Mouse (Mus musculus): ENCODE data around the gene Rmnd1.

DNA sequence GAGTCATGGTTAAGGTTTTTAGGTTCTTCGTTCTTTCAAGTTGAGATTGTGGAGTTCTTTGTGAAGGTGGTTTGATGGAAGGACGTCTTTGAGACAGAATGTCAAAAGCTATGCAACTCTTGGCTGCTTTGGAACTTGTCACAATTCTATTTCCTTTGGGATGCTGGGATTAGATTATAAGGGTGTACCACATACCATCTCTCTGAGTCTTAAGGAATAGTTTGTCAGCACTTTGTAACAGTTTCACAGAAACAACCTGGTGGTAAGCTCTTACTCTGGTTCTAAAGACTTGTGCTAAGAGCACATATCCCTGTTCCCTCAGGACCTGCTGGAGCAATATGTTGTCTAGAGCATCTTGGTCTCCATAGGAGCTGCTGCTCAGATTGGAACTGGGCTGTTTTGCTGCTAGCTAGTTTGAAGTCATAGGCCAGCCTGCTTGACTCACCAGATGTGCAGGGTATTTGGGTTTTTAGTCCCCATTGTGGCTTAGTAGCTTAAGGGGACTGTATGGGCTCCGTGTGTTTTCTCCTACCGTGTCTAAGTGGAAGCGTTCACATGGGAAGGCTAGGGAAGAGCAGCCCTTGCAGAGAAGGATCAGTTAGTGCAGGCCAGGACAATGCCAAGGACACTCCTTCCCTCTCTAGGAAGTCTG, 42.6 kb downstream of the Rmnd1 start:
- TF ChIP-seq CTCF (IDR thresholded peaks at IDR 0.05; ENCODE audit: low read depth) (no peak), EP300 (IDR thresholded peaks at IDR 0.05; ENCODE audit: low read depth) (no peak)
